Mouse (Mus musculus): ENCODE results near the gene Epb42.
"Not testable (repeated sequence)": the region's sequence is repeated elsewhere in the genome, so short reads cannot be mapped to it uniquely, and the experiment has no call there.

DNA sequence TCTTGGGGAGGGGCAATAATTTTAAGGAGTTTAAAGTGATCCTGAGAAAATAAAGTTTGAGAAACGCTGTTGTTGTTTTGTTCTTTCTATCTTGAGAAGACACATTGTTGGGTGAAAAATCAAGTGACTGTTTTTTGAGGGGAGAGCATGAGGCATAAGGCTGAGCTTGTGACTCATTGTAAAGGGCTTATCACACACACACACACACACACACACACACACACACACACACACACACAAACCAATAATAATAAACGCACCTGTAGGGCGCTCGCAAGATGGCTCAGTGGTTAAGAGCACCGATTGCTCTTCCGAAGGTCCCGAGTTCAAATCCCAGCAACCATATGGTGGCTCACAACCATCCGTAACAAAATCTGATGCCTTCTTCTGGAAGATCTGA is 64.6 kb downstream of the Epb42 start:
- not testable (repeated sequence) for TF ChIP-seq CTCF, EP300 (IDR thresholded peaks at IDR 0.05)
